Mouse (Mus musculus) heart, adult 2 months (tissue): ENCODE measurements around the gene Evc2. TPM values are rescaled to one million over a fixed set of nuclear protein-coding genes. Genes with fewer than 3 reads are reported as not detected.

Experiments used
- DNase-seq, 2 experiments: peaks; one replicate each; pipeline ENCODE4 v3.0.0; 2021
- H3K27ac ChIP-seq: fragments of 200-600 bp; 2 replicates; pipeline ENCODE4 v1.8.1; 2022
- H3K27me3 ChIP-seq: fragments of 200-500 bp; 2 replicates; pipeline ENCODE4 v1.6.1; 2012; ENCODE audit warnings: mild to moderate bottlenecking, low read length, inconsistent platforms, mixed read lengths; ENCODE audit not compliant: control insufficient read depth, insufficient read depth
- H3K36me3 ChIP-seq: fragments of 200-500 bp; 2 replicates; pipeline ENCODE4 v1.6.1; 2012; ENCODE audit warnings: low read length, inconsistent platforms; ENCODE audit not compliant: control insufficient read depth, insufficient read depth
- H3K4me1 ChIP-seq: fragments of 200-500 bp; 2 replicates; pipeline ENCODE4 v1.6.1; 2011; ENCODE audit warnings: low read length; ENCODE audit not compliant: control insufficient read depth, insufficient read depth
- H3K4me3 ChIP-seq: fragments of 200-600 bp; 2 replicates; pipeline ENCODE4 v1.8.1; 2022
- H3K79me2 ChIP-seq: fragments of 200-500 bp; replicated peaks from 2 replicates; pipeline ENCODE4 v1.6.1; 2012; ENCODE audit warnings: mild to moderate bottlenecking, inconsistent platforms, low read length, moderate library complexity, mixed read lengths; ENCODE audit not compliant: control insufficient read depth, insufficient read depth
- H3K9ac ChIP-seq: fragments of 200-500 bp; 2 replicates; pipeline ENCODE4 v1.6.1; 2012; ENCODE audit warnings: low read depth, mild to moderate bottlenecking, control low read depth, inconsistent platforms, low read length, mixed read lengths
- CTCF ChIP-seq: fragments of 200-600 bp; IDR thresholded peaks from 2 replicates; pipeline ENCODE4 v1.8.1; 2022; ENCODE audit warnings: antibody characterized with exemption, mild to moderate bottlenecking, moderate library complexity
- EP300 ChIP-seq: fragments of 200-500 bp; IDR thresholded peaks from 2 replicates; pipeline ENCODE4 v1.6.1; 2011; ENCODE audit warnings: low read depth, low read length, control low read depth; ENCODE audit not compliant: insufficient read depth
- POLR2A ChIP-seq: fragments of 200-500 bp; IDR thresholded peaks from 2 replicates; pipeline ENCODE4 v1.6.1; 2011; ENCODE audit warnings: mild to moderate bottlenecking, low read depth, low read length, control low read depth; ENCODE audit not compliant: insufficient read depth
- WGBS: fragments of 180-500 bp; shearing (Covaris S2); methylation state at CpG from one replicate; pipeline ENCODE4 v1.1.7; 2018; 5-methylcytosine and 5-hydroxymethylcytosine counted together
- intact Hi-C: fragments of 180-260 bp; cut with DNase I; formaldehyde crosslinking; loops from one replicate; pipeline ENCODE4 v1.15.1; 2025
- polyA plus RNA-seq: library from polyadenylated mRNA; depleted of rRNA; stranded (reverse); fragments of >200 nt; gene quantifications from 2 replicates; pipeline ENCODE4 v1.2.3, GENCODE M21; 2012; rRNA removed
- total RNA-seq, 2 experiments: library from RNA; stranded (reverse); gene quantifications; 2 replicates each; pipeline ENCODE4 v1.2.3; 2021

Evc2 gene
- total and polyA plus RNA-seq, 3 experiments: 4.3 to 8.3 (median 4.9) TPM

- Histone ChIP-seq H3K4me1 (no peaks in the 10 kb centered on the region), H3K27me3 (no peaks in the 10 kb centered on the region), H3K36me3 (no peaks in the 10 kb centered on the region), H3K4me3 (no peak overlapping the region), H3K9ac (no peak overlapping the region), H3K79me2 (no peaks in the 10 kb centered on the region), H3K27ac (no peak overlapping the region)
- WGBS: 61% methylated on average over 5 of the region's 5 CpGs
- intact Hi-C loops: no loop called here
- TF ChIP-seq POLR2A (no peak), EP300 (no peak), CTCF (no peak)
- DNase-seq: no peak
These were observed 130.7 kb downstream of the Evc2 start for GRCm38 (mm10) chr5:37469031-37469430.

- H3K27ac ChIP-seq: no peak overlapping the region
- no peak for DNase-seq
- intact Hi-C loops: no loop called here
- H3K79me2 ChIP-seq: no peaks in the 10 kb centered on the region
- TF ChIP-seq POLR2A (no peak), EP300 (no peak), CTCF (no peak)
- no peak overlapping the region for H3K9ac ChIP-seq
- H3K27me3 ChIP-seq: no peaks in the 10 kb centered on the region
- 71% methylated on average over 4 of the region's 4 CpGs for WGBS
- H3K4me3 ChIP-seq: no peak overlapping the region
- no peaks in the 10 kb centered on the region for H3K4me1 ChIP-seq
- H3K36me3 ChIP-seq: no peaks in the 10 kb centered on the region
These were observed 133.3 kb downstream of the Evc2 start for GRCm38 (mm10) chr5:37471584-37471983.

GRCm38 (mm10) chr5:37472025-37472608 lies 133.8 kb downstream of the Evc2 start:
- no peaks in the 10 kb centered on the region for H3K27me3 ChIP-seq
- H3K9ac ChIP-seq: no peak overlapping the region
- DNase-seq: no peak
- TF ChIP-seq EP300: no peak
- TF ChIP-seq POLR2A: no peak
- TF ChIP-seq CTCF: no peak
- 55% methylated on average over 3 of the region's 3 CpGs for WGBS
- no peaks in the 10 kb centered on the region for H3K36me3 ChIP-seq
- H3K27ac ChIP-seq: no peak overlapping the region
- intact Hi-C loops: no loop called here
- no peaks in the 10 kb centered on the region for H3K4me1 ChIP-seq
- no peak overlapping the region for H3K4me3 ChIP-seq
- no peaks in the 10 kb centered on the region for H3K79me2 ChIP-seq

Other genes with a start within 250 kb of the Evc2 start
- gene Crmp1, start 96.6 kb upstream of the Evc2 start, total RNA-seq: under 1 TPM; 0.55 to 0.77 TPM
- 0.59 and 0.97 TPM in 2 replicates for gene Crmp1, start 96.6 kb upstream of the Evc2 start, polyA plus RNA-seq
- gene Evc, start 1.6 kb upstream of the Evc2 start, total RNA-seq: 1 to 10 TPM; 5.2 to 5.8 TPM
- gene Evc, start 1.6 kb upstream of the Evc2 start, polyA plus RNA-seq: 6.5 and 7.8 TPM in 2 replicates